Mouse (Mus musculus) thymus, adult 18-20 months (tissue): ENCODE data around the gene Tns1.
"Not testable (repeated sequence)": the region's sequence is repeated elsewhere in the genome, so short reads cannot be mapped to it uniquely, and the experiment has no call there.

Source experiments
- DNase-seq, 2 experiments: peaks; one replicate each; pipeline ENCODE4 v3.0.0; 2022; ENCODE audit warnings: mixed read lengths in 2 of 2

Tns1 gene

GRCm38 (mm10) chr1:74124021-74124981, at the start of gene Tns1:
Tns1 (minus strand) TSS chr1:74124449.
- DNase-seq = peak; percentile 54 to 57

DNA sequence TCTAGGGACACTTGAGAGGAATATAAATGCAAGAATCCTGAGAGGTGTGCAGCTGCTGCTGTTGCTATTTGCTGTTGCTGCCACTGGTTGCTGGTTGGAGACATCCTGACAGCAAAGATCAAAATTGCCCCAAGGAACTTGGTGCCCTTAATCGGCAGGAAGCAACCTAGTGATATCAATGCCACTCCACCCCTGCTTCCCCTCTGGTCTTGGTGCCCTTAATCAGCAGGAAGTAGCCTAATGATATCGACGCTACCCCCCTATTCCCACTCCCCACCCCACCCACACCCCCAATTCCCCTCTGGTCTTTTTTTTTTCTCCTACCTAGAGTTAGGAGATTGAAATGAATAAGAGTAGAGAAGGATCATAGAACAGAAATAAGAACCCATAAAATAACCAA, 48.5 kb upstream of the Tns1 start:
- no peak for DNase-seq

DNA sequence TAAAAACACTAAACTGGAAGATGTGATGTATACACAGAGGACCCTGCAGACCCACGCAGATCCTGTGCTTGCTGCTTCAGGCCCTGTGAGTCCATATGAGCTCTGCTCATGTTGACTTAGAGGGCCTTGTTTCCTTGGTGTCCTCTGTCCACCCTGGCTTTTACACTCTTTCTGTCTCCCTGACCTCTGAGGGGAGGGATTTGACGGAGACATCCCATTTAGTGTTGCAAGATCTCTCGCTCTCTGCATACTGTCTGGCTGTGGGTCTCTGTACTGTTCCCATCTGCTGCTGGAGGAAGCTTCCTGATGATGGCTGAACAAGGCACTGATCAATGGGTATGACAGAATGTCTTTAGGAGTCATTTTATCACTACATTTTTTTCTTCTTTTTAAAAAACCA, 45.5 kb upstream of the Tns1 start:
- no peak for DNase-seq

DNA sequence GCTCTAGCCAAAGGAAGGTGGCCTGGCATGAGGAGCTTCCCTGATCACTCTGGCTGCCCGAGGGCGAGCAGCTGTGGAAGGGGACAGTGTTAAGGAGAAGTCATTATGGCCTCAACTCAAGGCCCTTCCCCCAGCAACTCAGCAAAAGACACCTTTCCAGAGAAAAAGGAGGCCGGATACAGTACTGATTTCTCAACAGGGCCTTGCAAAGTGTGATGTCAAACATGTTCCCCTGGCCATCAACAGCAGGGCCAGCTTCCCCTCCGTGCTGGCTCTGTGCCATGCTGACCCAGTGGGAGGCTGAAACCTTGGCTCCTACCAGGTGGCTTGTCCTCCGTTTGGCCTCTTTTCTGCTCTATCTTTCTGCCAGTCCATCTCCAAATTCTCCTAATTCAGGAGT, 42.9 kb upstream of the Tns1 start:
- DNase-seq = no peak

- DNase-seq = no peak
Observed at GRCm38 (mm10) chr1:74160036-74160435, 35.8 kb upstream of the Tns1 start.

GRCm38 (mm10) chr1:74159613-74160012, 35.4 kb upstream of the Tns1 start:
- not testable (repeated sequence) for DNase-seq

- DNase-seq = no peak
Observed at GRCm38 (mm10) chr1:74156381-74156910, 32.2 kb upstream of the Tns1 start.

DNA sequence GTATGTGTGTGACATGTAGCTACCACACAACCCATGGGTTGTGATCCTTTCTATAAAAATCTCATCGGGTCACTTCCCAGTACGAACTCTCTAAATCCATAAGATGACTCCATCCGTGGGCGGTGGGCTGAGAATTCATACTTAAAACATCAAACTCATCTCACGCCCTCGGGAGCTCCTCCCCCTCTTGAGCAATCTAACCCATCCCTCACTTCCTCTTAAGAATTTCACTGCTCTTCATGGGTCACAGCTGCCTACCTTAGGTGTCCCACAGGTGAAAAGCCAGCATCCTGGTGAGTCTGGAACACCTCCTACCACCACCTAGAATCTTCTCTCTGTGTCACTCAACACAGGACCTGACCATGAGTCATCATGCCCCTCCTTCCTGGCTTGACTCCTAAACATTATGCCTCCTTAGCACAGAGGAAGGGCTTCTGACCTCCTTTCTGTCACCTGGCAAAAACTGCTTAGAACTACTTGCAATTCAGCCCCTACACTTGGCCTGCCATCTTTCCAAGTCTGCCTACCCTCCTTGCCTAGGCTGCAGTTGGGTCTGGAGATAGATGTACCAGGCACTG, 31.3 kb upstream of the Tns1 start:
- DNase-seq = no peak

- no peak for DNase-seq
Observed at GRCm38 (mm10) chr1:74153461-74154184, 29.4 kb upstream of the Tns1 start, which contains the start of gene Cxcr2. Cxcr2 (plus strand) TSS chr1:74153989.

DNA sequence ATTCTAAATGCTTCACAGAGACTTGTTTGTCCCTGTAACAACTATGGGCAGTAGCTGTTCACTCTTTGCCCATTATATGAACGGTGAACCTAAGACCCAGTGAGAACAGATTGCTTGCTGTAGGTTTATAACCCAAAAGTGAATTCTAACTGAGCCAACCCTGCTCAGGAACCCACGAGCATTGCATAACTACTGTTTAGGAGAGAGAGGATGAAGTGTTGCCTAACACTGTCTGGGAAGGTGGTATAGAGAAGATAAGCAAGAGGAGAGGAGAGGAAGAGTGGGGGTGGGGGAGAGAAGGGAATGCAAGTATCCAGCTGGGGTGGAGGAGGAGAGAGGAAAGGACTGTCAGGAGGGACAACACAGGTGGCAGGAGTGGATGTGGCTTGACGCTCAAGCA, 26.8 kb upstream of the Tns1 start:
- no peak for DNase-seq

DNA sequence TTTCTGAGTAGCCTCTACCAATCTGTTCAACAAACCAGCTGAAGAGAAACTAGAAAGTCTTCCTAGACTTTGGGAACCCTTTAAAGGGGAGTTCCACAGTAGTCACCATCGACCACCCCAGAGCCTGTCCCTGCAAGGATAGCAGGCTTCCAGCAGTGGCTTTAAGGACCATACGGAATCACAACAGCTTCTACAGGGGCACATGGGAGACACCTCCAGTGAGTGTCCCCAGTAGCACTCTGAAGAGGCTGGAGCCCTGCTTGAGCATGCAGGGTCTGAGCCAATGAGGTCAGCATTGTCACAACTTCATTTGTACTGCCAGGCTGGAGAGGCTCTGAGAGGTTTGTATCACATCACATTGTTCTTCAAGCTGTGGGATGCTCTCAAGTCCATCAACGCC, 25.9 kb upstream of the Tns1 start:
- no peak for DNase-seq

GRCm38 (mm10) chr1:74149106-74149885, 25.0 kb upstream of the Tns1 start:
- no peak for DNase-seq

GRCm38 (mm10) chr1:74141781-74142180, 17.5 kb upstream of the Tns1 start:
- no peak for DNase-seq

- no peak for DNase-seq
Observed at GRCm38 (mm10) chr1:74139415-74139814, 15.2 kb upstream of the Tns1 start.

DNA sequence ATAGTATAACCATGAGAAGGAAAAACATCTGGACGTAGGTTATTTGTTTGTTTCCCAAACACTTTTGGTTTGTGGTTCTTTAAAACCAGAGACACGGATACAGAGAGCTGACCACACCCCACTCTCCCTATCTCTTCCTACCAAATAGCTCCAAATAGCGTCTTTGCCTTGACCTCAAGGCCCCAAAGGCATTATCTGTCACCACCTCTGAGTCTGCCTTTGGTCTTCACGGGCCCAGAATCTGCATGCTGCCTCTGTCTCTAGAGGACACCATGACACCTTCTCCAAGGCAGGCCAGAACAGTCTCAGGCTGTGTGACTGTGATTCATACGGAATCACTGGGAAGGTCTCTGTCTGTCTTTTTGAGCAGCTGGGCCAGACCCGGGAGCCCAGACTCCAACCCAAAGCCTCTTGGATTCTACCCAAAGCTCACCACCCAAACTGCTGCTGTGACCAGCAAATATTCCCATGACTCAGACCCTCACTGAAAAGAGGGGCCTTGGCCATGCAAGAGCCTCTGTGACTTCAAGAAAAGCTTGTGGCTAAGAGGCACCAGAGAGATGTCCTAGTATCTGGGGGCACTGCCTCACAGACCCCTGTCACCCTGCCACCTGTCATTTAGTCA, 11.2 kb upstream of the Tns1 start:
- no peak for DNase-seq

DNA sequence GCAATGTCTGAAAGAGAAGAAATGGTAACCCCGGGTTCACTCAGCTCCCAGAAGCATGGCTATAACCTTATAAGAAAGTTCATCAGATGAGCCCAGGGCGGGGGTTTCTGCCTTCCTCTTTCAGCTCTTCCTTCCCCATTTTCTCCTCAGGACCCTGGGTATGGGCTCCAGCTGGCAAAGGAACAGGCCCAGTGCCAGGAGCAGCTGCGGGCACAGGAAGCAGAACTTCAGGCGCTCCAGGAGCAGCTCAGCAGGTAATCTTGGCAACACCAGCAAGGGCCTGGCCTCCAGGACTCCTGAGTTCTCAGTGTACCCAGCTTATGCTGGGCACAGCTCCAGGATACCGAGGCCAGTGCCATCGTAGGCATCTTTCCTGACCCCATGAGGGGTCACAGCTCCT, 9.7 kb upstream of the Tns1 start:
- no peak for DNase-seq

DNA sequence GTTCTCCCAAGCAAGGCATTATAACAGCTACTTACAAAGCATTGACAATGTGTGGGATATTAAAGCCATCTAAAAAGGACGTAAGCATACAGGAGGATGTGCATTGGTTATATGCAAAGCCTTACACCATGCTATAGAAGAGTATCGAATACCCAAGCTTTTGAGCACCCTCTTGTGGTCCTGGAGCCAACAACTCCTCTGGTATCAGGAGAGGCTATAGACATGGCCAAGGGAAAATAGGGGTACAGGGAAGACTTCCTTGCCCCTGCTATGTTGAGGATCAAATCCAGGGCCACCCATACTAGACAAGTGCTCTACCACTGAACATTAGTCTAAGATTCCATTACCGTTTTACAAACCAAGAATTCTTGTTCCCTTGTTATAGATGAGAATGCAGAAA, 7.8 kb upstream of the Tns1 start:
- no peak for DNase-seq

GRCm38 (mm10) chr1:74130883-74131659, 6.8 kb upstream of the Tns1 start:
- no peak for DNase-seq

DNA sequence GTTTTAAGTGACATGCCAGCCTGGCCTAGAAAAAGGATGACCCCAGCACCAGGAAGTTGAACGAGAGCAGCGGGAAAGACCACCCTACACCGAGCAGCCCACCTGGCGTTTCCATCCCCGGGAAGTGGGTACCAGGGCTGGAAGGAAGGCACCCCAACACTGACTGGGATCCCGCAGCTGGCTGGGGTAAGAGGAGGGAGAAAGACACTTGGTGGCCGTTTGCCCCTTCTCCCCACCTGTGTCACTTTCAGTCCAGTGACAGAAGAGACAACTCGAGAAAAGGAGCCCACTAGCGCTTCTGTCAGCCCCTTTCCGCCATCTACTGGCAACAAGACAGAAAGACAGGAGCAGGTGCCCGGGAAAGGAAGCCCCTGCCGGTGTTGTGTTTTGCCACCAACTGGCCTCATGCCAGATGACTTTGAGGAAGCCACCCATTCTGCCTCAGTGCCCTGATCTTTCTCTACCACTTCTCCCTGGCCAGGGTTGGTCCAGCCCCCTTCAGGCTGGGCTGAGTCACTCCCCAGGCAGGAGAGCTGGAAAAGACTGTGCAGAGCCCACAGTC, 823 bp upstream of the Tns1 start, which contains the start of gene Rufy4:
Gene Rufy4, plus strand, starts transcription at position 551 of the 562 bp plus-strand sequence.
- peak; percentile 65 to 78 for DNase-seq

DNA sequence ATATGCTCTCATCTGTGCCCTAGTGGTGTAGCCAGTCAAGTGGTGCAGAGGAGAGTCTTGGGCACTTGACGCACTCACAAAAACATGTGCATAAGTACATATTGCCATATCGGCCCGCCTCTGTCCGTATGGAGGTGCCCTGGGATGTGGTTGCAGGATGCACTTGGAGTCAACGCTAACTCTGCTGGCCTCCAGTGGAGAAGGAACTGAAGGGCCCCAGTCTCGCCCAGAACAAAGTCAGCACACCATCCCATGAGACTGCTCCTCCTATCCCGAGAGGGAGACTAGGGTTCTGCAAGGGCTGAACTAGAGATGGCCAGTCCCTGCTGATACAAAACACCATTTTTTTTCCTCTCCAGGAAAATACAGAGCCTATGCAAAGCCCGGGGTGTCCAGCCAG, 1.0 kb downstream of the Tns1 start:
- DNase-seq = no peak
